Comparison of ENCODE assay signal across 8 mouse cellular contexts in the genomic region with DNA sequence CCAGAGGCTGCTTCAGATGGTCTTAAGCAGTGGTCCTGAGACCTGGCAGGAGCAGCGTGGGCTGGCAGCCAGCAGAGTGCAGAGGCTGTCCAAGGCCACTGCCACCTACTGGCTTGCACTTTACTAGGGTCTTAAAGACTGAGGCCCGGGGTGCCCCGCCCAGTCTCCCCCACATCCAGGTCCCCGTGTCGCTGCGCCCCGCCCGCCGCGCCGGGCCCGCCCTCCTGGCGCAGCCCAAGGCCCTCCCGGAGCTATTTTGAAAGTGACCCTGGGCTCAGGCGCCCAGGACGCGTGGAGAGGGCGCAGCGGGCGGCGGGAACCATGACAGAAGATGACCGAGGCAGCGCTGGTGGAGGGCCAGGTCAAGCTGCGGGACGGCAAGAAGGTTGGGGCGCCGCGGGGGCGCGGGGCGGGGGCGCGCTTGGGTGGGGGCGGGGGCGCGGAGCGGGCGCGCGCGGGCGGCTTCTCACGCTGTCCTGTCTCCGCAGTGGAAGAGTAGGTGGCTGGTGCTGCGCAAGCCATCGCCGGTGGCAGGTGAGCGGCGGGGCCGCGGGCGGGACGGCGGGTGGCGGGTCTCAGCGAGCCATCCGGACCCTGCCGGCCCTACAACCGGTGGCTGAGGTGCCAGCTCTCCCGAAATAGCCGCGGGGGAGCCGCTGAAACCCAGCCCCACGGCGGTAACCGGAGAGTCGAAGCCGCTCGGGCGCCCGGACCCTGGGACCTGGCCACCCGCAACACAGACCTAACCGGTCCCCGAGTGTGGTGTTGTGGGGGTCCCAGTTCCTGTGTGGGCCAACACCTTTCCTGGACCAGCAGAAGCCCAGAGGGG. TPM values are rescaled to one million over a fixed set of nuclear protein-coding genes. Genes with fewer than 3 reads are reported as not detected.
DNase-seq lines count a peak whose midpoint lies in the region; ATAC-seq lines count a peak whose summit lies in the region.

A gene (plus strand): TSS at position 163 of the 829 bp plus-strand sequence.

- DNase-seq in kidney, adult 11 months, result peak; percentile 63
- DNase-seq in kidney, adult 8-10 months, result no peak
- DNase-seq in embryonic facial prominence, embryonic 14.5 days (ENCODE audit: low spot score), result peak; percentile 70
- no peak for DNase-seq in heart, embryonic 10.5 days (ENCODE audit: low spot score)
- peak; percentile 53 for DNase-seq in neural tube, embryonic 10.5 days (ENCODE audit: extremely low spot score, low spot score)
- DNase-seq in thymus, postnatal 0 days (ENCODE audit: low spot score), result peak; percentile 55

- WGBS in embryonic facial prominence, embryonic 14.5 days, result under 1% methylated on average over 24 of the region's 74 CpGs
- WGBS in heart, embryonic 10.5 days, result 2% methylated on average over 59 of the region's 74 CpGs
- WGBS in kidney, embryonic 15.5 days, result under 1% methylated on average over 64 of the region's 74 CpGs
- WGBS in limb, embryonic 15.5 days, result under 1% methylated on average over 64 of the region's 74 CpGs

- peak within 1 kb of the TSS; percentile 66 for H3K9ac ChIP-seq in embryonic facial prominence, embryonic 14.5 days (ENCODE audit: low read depth, low read length)
- peak within 1 kb of the TSS; percentile 46 for H3K9ac ChIP-seq in kidney, embryonic 15.5 days
- peak within 1 kb of the TSS; percentile 45 for H3K9ac ChIP-seq in limb, embryonic 15.5 days

- peak; percentile 75 for ATAC-seq in embryonic facial prominence, embryonic 14.5 days (ENCODE audit: low read depth)
- peak; percentile 86 for ATAC-seq in kidney, embryonic 15.5 days (replicated peaks; ENCODE audit: low FRiP score)
- ATAC-seq in limb, embryonic 15.5 days (ENCODE audit: insufficient number of reproducible peaks, low FRiP score, low TSS enrichment, low read depth), result no peak

- H3K4me2 ChIP-seq in embryonic facial prominence, embryonic 14.5 days (ENCODE audit: low read depth, low read length), result peak within 1 kb of the TSS; percentile 94
- peak within 1 kb of the TSS; percentile 98 for H3K4me2 ChIP-seq in kidney, embryonic 15.5 days
- H3K4me2 ChIP-seq in limb, embryonic 15.5 days, result peak within 1 kb of the TSS; percentile 96

- no peaks in the 10 kb centered on the region for H3K36me3 ChIP-seq in embryonic facial prominence, embryonic 14.5 days (ENCODE audit: control insufficient read depth, insufficient read depth, low read length)
- no peaks in the 10 kb centered on the region for H3K36me3 ChIP-seq in heart, embryonic 10.5 days
- no peaks in the 10 kb centered on the region for H3K36me3 ChIP-seq in kidney, embryonic 15.5 days
- H3K36me3 ChIP-seq in limb, embryonic 15.5 days, result no peaks in the 10 kb centered on the region

- H3K27ac ChIP-seq in embryonic facial prominence, embryonic 14.5 days (replicated peaks; ENCODE audit: low read depth, low read length), result no peak within 1 kb of the TSS
- H3K27ac ChIP-seq in heart, embryonic 10.5 days, result peak within 1 kb of the TSS; percentile 86
- H3K27ac ChIP-seq in kidney, embryonic 15.5 days, result no peak within 1 kb of the TSS
- H3K27ac ChIP-seq in limb, embryonic 15.5 days, result no peak within 1 kb of the TSS

- H3K4me3 ChIP-seq in embryonic facial prominence, embryonic 14.5 days (ENCODE audit: low read depth, low read length), result peak within 1 kb of the TSS; percentile 59
- peak within 1 kb of the TSS; percentile 74 for H3K4me3 ChIP-seq in heart, embryonic 10.5 days
- peak within 1 kb of the TSS; percentile 61 for H3K4me3 ChIP-seq in kidney, embryonic 15.5 days (replicated peaks)
- H3K4me3 ChIP-seq in limb, embryonic 15.5 days, result peak within 1 kb of the TSS; percentile 56

- no peaks in the 10 kb centered on the region for H3K4me1 ChIP-seq in embryonic facial prominence, embryonic 14.5 days (ENCODE audit: control insufficient read depth, insufficient read depth, low read length)
- peaks cover 31% of the 10 kb centered on the region for H3K4me1 ChIP-seq in heart, embryonic 10.5 days
- peaks cover 13% of the 10 kb centered on the region for H3K4me1 ChIP-seq in kidney, embryonic 15.5 days
- peaks cover 18% of the 10 kb centered on the region for H3K4me1 ChIP-seq in limb, embryonic 15.5 days

- H3K27me3 ChIP-seq in embryonic facial prominence, embryonic 14.5 days (replicated peaks; ENCODE audit: control insufficient read depth, insufficient read depth, low read length), result peaks cover 22% of the 10 kb centered on the region
- peaks cover 66% of the 10 kb centered on the region for H3K27me3 ChIP-seq in heart, embryonic 10.5 days (ENCODE audit: insufficient read depth, poor library complexity, severe bottlenecking)
- peaks cover 45% of the 10 kb centered on the region for H3K27me3 ChIP-seq in kidney, embryonic 15.5 days
- peaks cover 46% of the 10 kb centered on the region for H3K27me3 ChIP-seq in limb, embryonic 15.5 days

- H3K9me3 ChIP-seq in embryonic facial prominence, embryonic 14.5 days (ENCODE audit: control insufficient read depth, low read length), result no peaks in the 10 kb centered on the region
- H3K9me3 ChIP-seq in heart, embryonic 10.5 days, result no peaks in the 10 kb centered on the region
- H3K9me3 ChIP-seq in kidney, embryonic 15.5 days (replicated peaks), result no peaks in the 10 kb centered on the region
- H3K9me3 ChIP-seq in limb, embryonic 15.5 days, result no peaks in the 10 kb centered on the region

RNA-seq across cellular contexts. Expression of the gene that starts here (rescaled TPM):
- polyA plus RNA-seq in embryonic facial prominence, embryonic 14.5 days (2014; fragmentation: Nextera tagmentation; extraction: Ambion mirVana), result 8.9 and 9.9 TPM in 2 replicates
- 2.3 and 4.4 TPM in 2 replicates for polyA plus RNA-seq in heart, embryonic 10.5 days (2016; fragmentation: Nextera tagmentation; extraction: Ambion mirVana)
- polyA plus RNA-seq in kidney, embryonic 15.5 days (2015; fragmentation: Nextera tagmentation; extraction: Ambion mirVana), result 1.1 TPM in 2 replicates
- 5.5 and 9.5 TPM in 2 replicates for polyA plus RNA-seq in limb, embryonic 15.5 days (2015; fragmentation: Nextera tagmentation; extraction: Ambion mirVana)
- 0.12 and 0.22 TPM in 2 replicates for polyA plus RNA-seq in thymus, postnatal 0 days (2015; fragmentation: Nextera tagmentation; extraction: Ambion mirVana)

Comparison
In these comparisons a context has a peak if more than half of its experiments do, and no peak if none do; other contexts are left out.
1. DNase-seq: peak in kidney, adult 11 months (single experiment), embryonic facial prominence, embryonic 14.5 days (single experiment) and neural tube, embryonic 10.5 days (single experiment); none in kidney, adult 8-10 months (0 of 2) and heart, embryonic 10.5 days (single experiment).
2. Peak in DNase-seq in thymus, postnatal 0 days; RNA of the gene not detected or under 1 TPM.
3. Peak in every context shown above with its lines, with median percentiles within 50 percentile points of each other: H3K4me2 ChIP-seq, H3K4me3 ChIP-seq and H3K9ac ChIP-seq.